ENCODE assay signal across 27 mouse cellular contexts in genomic region chr13:64378601-64379000, GRCm38 (mm10).
"Had no signal": no experiment of that assay in that cellular context is flagged by ENCODE, and none has a peak within 500 bp of the region (broad histone marks: within the 10 kb centered on the region; RNA-seq: fewer than 3 reads in every experiment).

No protein-coding gene starts in this region.

- H3K4me2 ChIP-seq: embryonic facial prominence, embryonic 12.5 days; embryonic facial prominence, embryonic 13.5 days; embryonic facial prominence, embryonic 15.5 days; forebrain, embryonic 12.5 days; forebrain, embryonic 13.5 days; forebrain, embryonic 15.5 days had no signal

- H3K36me3 ChIP-seq: embryonic facial prominence, embryonic 10.5 days; embryonic facial prominence, embryonic 12.5 days; embryonic facial prominence, embryonic 13.5 days; embryonic facial prominence, embryonic 15.5 days; forebrain, embryonic 10.5 days; forebrain, embryonic 12.5 days; forebrain, embryonic 15.5 days had no signal

- H3K27me3 ChIP-seq: embryonic facial prominence, embryonic 12.5 days; embryonic facial prominence, embryonic 13.5 days; embryonic facial prominence, embryonic 15.5 days; forebrain, embryonic 12.5 days; forebrain, embryonic 13.5 days; forebrain, embryonic 15.5 days had no signal

- H3K4me1 ChIP-seq: embryonic facial prominence, embryonic 10.5 days; embryonic facial prominence, embryonic 12.5 days; embryonic facial prominence, embryonic 13.5 days; embryonic facial prominence, embryonic 15.5 days; forebrain, embryonic 10.5 days; forebrain, embryonic 12.5 days; forebrain, embryonic 13.5 days; forebrain, embryonic 15.5 days had no signal

- DNase-seq: cerebellum, adult 8-10 months; cerebellum, adult 9-10 months; cerebellum, adult 9-11 months; cerebellum, postnatal 10 days; cerebellum, postnatal 14 days; cerebellum, postnatal 25 days; cerebellum, postnatal 36 days; embryo, embryonic 11 days; forebrain, postnatal 0 days; gastrocnemius, adult 2 months; gastrocnemius, postnatal 10 days; gastrocnemius, postnatal 14 days; gastrocnemius, postnatal 25 days; gastrocnemius, postnatal 36 days; heart, adult 18-20 months; heart, adult 2 months had no signal

- H3K9me3 ChIP-seq: embryonic facial prominence, embryonic 10.5 days; embryonic facial prominence, embryonic 12.5 days; embryonic facial prominence, embryonic 13.5 days; embryonic facial prominence, embryonic 15.5 days; forebrain, embryonic 10.5 days; forebrain, embryonic 12.5 days; forebrain, embryonic 13.5 days; forebrain, embryonic 15.5 days had no signal

- H3K27ac ChIP-seq: embryonic facial prominence, embryonic 10.5 days; embryonic facial prominence, embryonic 12.5 days; embryonic facial prominence, embryonic 13.5 days; embryonic facial prominence, embryonic 15.5 days; forebrain, embryonic 10.5 days; forebrain, embryonic 12.5 days; forebrain, embryonic 13.5 days; forebrain, embryonic 15.5 days; gastrocnemius, adult 2 months; heart, adult 2 months had no signal

- H3K9ac ChIP-seq: embryonic facial prominence, embryonic 12.5 days; embryonic facial prominence, embryonic 13.5 days; embryonic facial prominence, embryonic 15.5 days; forebrain, embryonic 12.5 days; forebrain, embryonic 13.5 days; forebrain, embryonic 15.5 days; forebrain, postnatal 0 days had no signal

- ATAC-seq: forebrain, embryonic 13.5 days; forebrain, embryonic 14.5 days; forebrain, embryonic 15.5 days; forebrain, embryonic 16.5 days; forebrain, postnatal 0 days had no signal

- H3K4me3 ChIP-seq: embryonic facial prominence, embryonic 10.5 days; embryonic facial prominence, embryonic 12.5 days; embryonic facial prominence, embryonic 13.5 days; embryonic facial prominence, embryonic 15.5 days; erythroblast, embryonic 14.5 days; forebrain, embryonic 10.5 days; forebrain, embryonic 12.5 days; forebrain, embryonic 13.5 days; forebrain, embryonic 15.5 days; gastrocnemius, adult 2 months; heart, adult 2 months had no signal
